Mouse (Mus musculus) embryonic facial prominence, embryonic 14.5 days (tissue): Measurements from ENCODE around the gene Swap70. TPM values are rescaled to one million over a fixed set of nuclear protein-coding genes. Genes with fewer than 3 reads are reported as not detected.
A peak's percentile ranks its signal among the peaks of the same experiment; 100 is the strongest.

Experiments
- ATAC-seq: fragments of 200-750 bp; cut with Nextera tagmentation; 2 replicates; pipeline ENCODE4 v1.8.0; 2017; ENCODE audit warnings: low read depth, moderate number of reproducible peaks, moderate TSS enrichment
- DNase-seq: peaks from one replicate; pipeline ENCODE4 v3.0.0-alpha.2; 2015; ENCODE audit warnings: low spot score
- H3K27ac ChIP-seq: fragments of 300-500 bp; sonication (generic); replicated peaks from 2 replicates; pipeline ENCODE4 v1.5.1; 2014; ENCODE audit warnings: low read depth, mild to moderate bottlenecking, low read length, moderate library complexity
- H3K27me3 ChIP-seq: fragments of 300-500 bp; sonication (generic); replicated peaks from 2 replicates; pipeline ENCODE4 v1.6.1; 2014; ENCODE audit warnings: low read length; ENCODE audit not compliant: control insufficient read depth, insufficient read depth
- H3K36me3 ChIP-seq: fragments of 300-500 bp; sonication (generic); 2 replicates; pipeline ENCODE4 v1.6.1; 2014; ENCODE audit warnings: low read length, mixed read lengths; ENCODE audit not compliant: control insufficient read depth, insufficient read depth
- H3K4me1 ChIP-seq: fragments of 300-500 bp; sonication (generic); 2 replicates; pipeline ENCODE4 v1.6.1; 2014; ENCODE audit warnings: antibody characterized with exemption, low read length; ENCODE audit not compliant: control insufficient read depth, insufficient read depth
- H3K4me2 ChIP-seq: fragments of 300-500 bp; sonication (generic); 2 replicates; pipeline ENCODE4 v1.6.1; 2014; ENCODE audit warnings: low read depth, mild to moderate bottlenecking, low read length, moderate library complexity, mixed read lengths
- H3K4me3 ChIP-seq: fragments of 300-500 bp; sonication (generic); 2 replicates; pipeline ENCODE4 v1.5.1; 2014; ENCODE audit warnings: low read depth, mild to moderate bottlenecking, low read length
- H3K9ac ChIP-seq: fragments of 300-500 bp; sonication (generic); 2 replicates; pipeline ENCODE4 v1.6.1; 2014; ENCODE audit warnings: low read depth, mild to moderate bottlenecking, low read length, moderate library complexity, mixed read lengths
- H3K9me3 ChIP-seq: fragments of 300-500 bp; sonication (generic); 2 replicates; pipeline ENCODE4 v1.6.1; 2016; ENCODE audit warnings: low read length; ENCODE audit not compliant: control insufficient read depth
- WGBS: fragments of 180-500 bp; shearing (Covaris S2); extraction: QIAGEN DNeasy Blood & Tissue Kit; methylation state at CpG from one replicate; pipeline ENCODE4 v1.1.7; 2014; 5-methylcytosine and 5-hydroxymethylcytosine counted together
- polyA plus RNA-seq: library from polyadenylated mRNA; unstranded; fragments of >200 nt; fragmentation: Nextera tagmentation; extraction: Ambion mirVana; gene quantifications from 2 replicates; pipeline ENCODE4 v1.2.1, GENCODE M21; 2014

Swap70 gene
- polyA plus RNA-seq, 1 experiment from 2014 or later = 29.2 TPM

GRCm38 (mm10) chr7:110296889-110297603 is 75.5 kb downstream of the Swap70 start:
- H3K27ac ChIP-seq = peak overlapping the region; percentile 87
- ATAC-seq (peak; percentile 95), DNase-seq (peak; percentile 94)
- 0 out of 2 replicates have a peak, but pooled peaks cover 2% of the 10 kb centered on the region for H3K9me3 ChIP-seq
- H3K27me3 ChIP-seq = no peaks in the 10 kb centered on the region
- H3K4me3 ChIP-seq = no peak overlapping the region
- H3K9ac ChIP-seq = peak overlapping the region; percentile 15; the same call in 1 of the 2 replicates
- H3K4me2 ChIP-seq = 0 out of 2 replicates have a peak overlapping the region, but pooled peaks have one; percentile 6
- no peaks in the 10 kb centered on the region for H3K36me3 ChIP-seq
- H3K4me1 ChIP-seq = peaks cover 15% of the 10 kb centered on the region
- WGBS = 13% methylated on average over 16 of the region's 17 CpGs

- peak overlapping the region; percentile 87 for H3K27ac ChIP-seq
- no peak overlapping the region for H3K4me3 ChIP-seq
- peak; percentile 19 for DNase-seq
- H3K4me2 ChIP-seq = 0 out of 2 replicates have a peak overlapping the region, but pooled peaks have one; percentile 6
- H3K36me3 ChIP-seq = no peaks in the 10 kb centered on the region
- peaks cover 15% of the 10 kb centered on the region for H3K4me1 ChIP-seq
- 0 out of 2 replicates have a peak, but pooled peaks cover 2% of the 10 kb centered on the region for H3K9me3 ChIP-seq
- peak; percentile 9; the same call in 1 of the 2 replicates for ATAC-seq
- H3K9ac ChIP-seq = no peak overlapping the region; the same call in 1 of the 2 replicates
- WGBS = 10% methylated on average over 4 of the region's 4 CpGs
- H3K27me3 ChIP-seq = no peaks in the 10 kb centered on the region
Observed at GRCm38 (mm10) chr7:110297611-110298010, 76.1 kb downstream of the Swap70 start.

- DNase-seq = no peak
- H3K9me3 ChIP-seq = no peaks in the 10 kb centered on the region
- H3K4me1 ChIP-seq = peaks cover 15% of the 10 kb centered on the region
- no peak for ATAC-seq
- no peaks in the 10 kb centered on the region for H3K27me3 ChIP-seq
- peak overlapping the region; percentile 87; the same call in 1 of the 2 replicates for H3K27ac ChIP-seq
- H3K9ac ChIP-seq = no peak overlapping the region
- H3K36me3 ChIP-seq = no peaks in the 10 kb centered on the region
- H3K4me3 ChIP-seq = no peak overlapping the region
- WGBS = 81% methylated on average over 7 of the region's 7 CpGs
- H3K4me2 ChIP-seq = no peak overlapping the region
Observed at GRCm38 (mm10) chr7:110298090-110298489, 76.6 kb downstream of the Swap70 start.

- H3K9ac ChIP-seq = no peak overlapping the region
- H3K27me3 ChIP-seq = no peaks in the 10 kb centered on the region
- peaks cover 15% of the 10 kb centered on the region for H3K4me1 ChIP-seq
- no peaks in the 10 kb centered on the region for H3K36me3 ChIP-seq
- no peak overlapping the region for H3K4me2 ChIP-seq
- H3K9me3 ChIP-seq = no peaks in the 10 kb centered on the region
- no peak overlapping the region for H3K4me3 ChIP-seq
- ATAC-seq = no peak
- WGBS = 84% methylated on average over 17 of the region's 17 CpGs
- DNase-seq = no peak
- H3K27ac ChIP-seq = no peak overlapping the region
Observed at GRCm38 (mm10) chr7:110298739-110299410, 77.4 kb downstream of the Swap70 start.

GRCm38 (mm10) chr7:110302886-110303285 is 81.4 kb downstream of the Swap70 start:
- Histone ChIP-seq H3K4me2 (no peak overlapping the region), H3K4me3 (no peak overlapping the region), H3K4me1 (peaks cover 4% of the 10 kb centered on the region), H3K36me3 (0 out of 2 replicates have a peak, but pooled peaks cover 10% of the 10 kb centered on the region), H3K27ac (no peak overlapping the region), H3K9ac (no peak overlapping the region), H3K9me3 (no peaks in the 10 kb centered on the region), H3K27me3 (no peaks in the 10 kb centered on the region)
- ATAC-seq = no peak
- WGBS = 69% methylated on average over 6 of the region's 6 CpGs
- DNase-seq = no peak

- Histone ChIP-seq H3K36me3 (peaks cover 30% of the 10 kb centered on the region), H3K4me3 (no peak overlapping the region), H3K9me3 (no peaks in the 10 kb centered on the region), H3K27ac (no peak overlapping the region), H3K9ac (no peak overlapping the region), H3K27me3 (no peaks in the 10 kb centered on the region), H3K4me2 (no peak overlapping the region), H3K4me1 (no peaks in the 10 kb centered on the region)
- 84% methylated on average over 4 of the region's 4 CpGs for WGBS
- DNase-seq (no peak), ATAC-seq (no peak)
Observed at GRCm38 (mm10) chr7:110305486-110305885, 84.0 kb downstream of the Swap70 start.

- DNase-seq = no peak
- 46% methylated on average over 5 of the region's 5 CpGs for WGBS
- no peak for ATAC-seq
- no peaks in the 10 kb centered on the region for H3K27me3 ChIP-seq
- no peaks in the 10 kb centered on the region for H3K4me1 ChIP-seq
- H3K4me3 ChIP-seq = no peak overlapping the region
- H3K9ac ChIP-seq = no peak overlapping the region
- peaks cover 36% of the 10 kb centered on the region for H3K36me3 ChIP-seq
- no peaks in the 10 kb centered on the region for H3K9me3 ChIP-seq
- H3K27ac ChIP-seq = no peak overlapping the region
- H3K4me2 ChIP-seq = no peak overlapping the region
Observed at GRCm38 (mm10) chr7:110306281-110306680, 84.8 kb downstream of the Swap70 start.

GRCm38 (mm10) chr7:110307741-110308140 is 86.2 kb downstream of the Swap70 start:
- Histone ChIP-seq H3K4me3 (no peak overlapping the region), H3K36me3 (peaks cover 50% of the 10 kb centered on the region), H3K27ac (no peak overlapping the region), H3K9me3 (no peaks in the 10 kb centered on the region), H3K4me1 (no peaks in the 10 kb centered on the region), H3K4me2 (no peak overlapping the region), H3K9ac (no peak overlapping the region), H3K27me3 (no peaks in the 10 kb centered on the region)
- no peak for ATAC-seq
- no peak for DNase-seq
- WGBS = 75% methylated on average over 11 of the region's 11 CpGs
